Mouse (Mus musculus) liver, embryonic 16.5 days (tissue): ENCODE results near the gene Gdpd4. TPM values are rescaled to one million over a fixed set of nuclear protein-coding genes. Genes with fewer than 3 reads are reported as not detected.

Experiments used
- polyA plus RNA-seq: library from polyadenylated mRNA; unstranded; fragments of >200 nt; fragmentation: Nextera tagmentation; extraction: Ambion mirVana; gene quantifications from 2 replicates; pipeline ENCODE4 v1.2.1, GENCODE M21; 2015

The Gdpd4 gene
- polyA plus RNA-seq, 1 experiment from 2014 or later = not detected

Other genes with a start within 250 kb of the Gdpd4 start
- 50.8 and 56.1 TPM in 2 replicates for gene Clns1a, start 223.3 kb upstream of the Gdpd4 start, polyA plus RNA-seq
- 42.6 and 49.8 TPM in 2 replicates for gene Aqp11, start 181.7 kb upstream of the Gdpd4 start, polyA plus RNA-seq
- 9.3 and 10.1 TPM in 2 replicates for gene Pak1, start 131.4 kb upstream of the Gdpd4 start, polyA plus RNA-seq
- gene Myo7a, start 199.6 kb downstream of the Gdpd4 start, polyA plus RNA-seq = 9.3 and 12.1 TPM in 2 replicates
- 0.53 and 0.76 TPM in 2 replicates for gene Omp, start 225.5 kb downstream of the Gdpd4 start, polyA plus RNA-seq